Mouse (Mus musculus) T-helper 1 cell (primary cell): ENCODE data around the gene Fam98c.
"Not testable (repeated sequence)": the region's sequence is repeated elsewhere in the genome, so short reads cannot be mapped to it uniquely, and the experiment has no call there.

Experiments used
- in situ Hi-C: fragments of 300-600 bp; cut with MboI, MseI; formaldehyde crosslinking; loops from one replicate; pipeline ENCODE4 v1.15.1; 2025; ENCODE audit warnings: high pct_unique_total_duplicates

The Fam98c gene

DNA sequence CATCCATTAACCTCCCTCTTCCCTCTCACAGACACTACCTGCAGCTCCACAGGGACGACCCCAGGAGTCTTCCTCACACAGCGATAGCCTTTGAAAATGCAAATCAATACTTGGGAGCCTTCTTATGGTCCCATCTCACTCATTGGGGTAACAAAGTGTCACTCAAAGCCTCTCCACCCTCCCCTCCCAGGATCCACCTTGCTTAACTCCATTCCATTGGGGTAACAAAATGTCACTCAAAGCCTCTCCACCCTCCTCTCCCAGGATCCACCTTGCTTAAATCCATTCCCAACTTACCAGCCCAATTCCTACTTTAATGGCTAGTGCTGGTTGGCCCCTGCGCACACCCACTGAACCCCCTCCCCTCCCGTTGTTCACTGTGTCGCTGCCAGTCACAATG, 2.2 kb upstream of the Fam98c start:
- in situ Hi-C loops: no loop called here

DNA sequence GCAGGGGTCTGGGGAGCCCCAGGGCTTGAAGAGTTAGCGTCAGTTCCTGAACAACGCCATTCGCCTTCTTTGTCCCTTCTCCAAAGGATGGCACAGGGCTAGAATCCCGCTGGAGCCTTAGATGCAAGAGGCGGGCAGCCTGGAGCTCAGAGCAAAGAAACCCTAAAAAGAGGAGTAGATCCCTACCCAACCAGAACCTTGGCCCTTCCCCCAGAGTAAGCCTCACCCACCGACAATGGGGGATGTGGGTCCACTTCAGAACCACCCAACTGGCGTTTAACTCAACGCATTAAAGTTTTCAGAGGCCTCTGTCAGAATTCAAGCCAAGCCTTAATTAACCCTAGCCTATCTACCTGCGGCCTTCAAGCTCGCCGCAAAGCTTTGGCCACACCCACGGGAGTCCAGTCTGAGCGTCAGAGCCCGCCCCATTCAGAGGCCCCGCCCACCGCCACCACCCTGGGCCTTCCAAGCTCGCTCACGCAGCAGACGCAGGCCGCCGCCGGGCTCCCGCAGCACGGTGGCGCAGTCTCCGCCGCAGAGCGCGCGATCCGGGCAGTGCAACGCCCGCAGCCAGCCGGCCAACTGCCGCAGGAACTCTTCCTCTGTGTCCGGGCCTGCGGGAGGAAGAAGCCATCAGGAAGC, 717 bp downstream of the Fam98c start:
- in situ Hi-C loops: no loop called here

- in situ Hi-C loops: no loop called here
Measured at GRCm38 (mm10) chr7:29154018-29154720, 1.9 kb downstream of the Fam98c start.

GRCm38 (mm10) chr7:29151486-29151885, 4.5 kb downstream of the Fam98c start:
- in situ Hi-C loops: no loop called here

DNA sequence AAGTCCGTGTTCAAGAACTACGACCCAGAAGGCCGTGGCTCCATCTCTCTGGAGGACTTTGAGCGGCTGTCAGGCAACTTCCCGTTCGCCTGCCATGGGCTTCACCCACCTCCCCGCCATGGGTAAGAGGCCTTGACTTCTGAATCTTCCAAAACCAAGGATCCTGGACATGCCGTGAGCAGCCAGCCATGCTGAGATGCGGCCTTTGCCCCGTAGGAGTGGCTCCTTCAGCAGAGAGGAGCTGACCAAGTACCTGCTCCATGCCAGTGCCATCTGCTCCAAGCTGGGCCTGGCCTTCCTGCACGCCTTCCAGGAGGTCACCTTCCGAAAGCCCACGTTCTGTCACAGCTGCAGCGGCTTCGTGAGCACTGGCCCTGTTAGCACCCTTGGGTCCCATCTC, 7.3 kb downstream of the Fam98c start:
- in situ Hi-C loops: no loop called here

GRCm38 (mm10) chr7:29146625-29147367, 9.2 kb downstream of the Fam98c start:
- in situ Hi-C loops: no loop called here

DNA sequence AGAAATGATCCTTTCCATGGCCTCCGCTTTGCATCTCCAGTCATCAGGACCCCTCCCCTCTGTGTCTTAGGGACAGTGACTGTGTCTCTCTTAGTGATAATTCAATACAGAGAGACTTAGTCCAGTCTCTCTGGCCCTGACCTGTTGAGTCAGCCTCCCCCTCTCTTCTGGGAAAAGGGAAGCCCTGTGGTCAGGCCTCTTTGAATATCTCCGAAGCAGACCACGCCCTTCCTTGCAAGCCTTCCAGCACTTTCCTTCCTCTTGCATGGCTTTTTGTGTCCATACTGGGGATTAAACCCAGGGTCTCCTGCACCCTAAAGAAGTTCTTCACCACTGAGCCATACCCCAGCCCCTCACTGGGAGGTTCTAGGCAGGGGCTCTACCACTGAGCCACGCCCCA, 12.0 kb downstream of the Fam98c start:
- in situ Hi-C loops: no loop called here

DNA sequence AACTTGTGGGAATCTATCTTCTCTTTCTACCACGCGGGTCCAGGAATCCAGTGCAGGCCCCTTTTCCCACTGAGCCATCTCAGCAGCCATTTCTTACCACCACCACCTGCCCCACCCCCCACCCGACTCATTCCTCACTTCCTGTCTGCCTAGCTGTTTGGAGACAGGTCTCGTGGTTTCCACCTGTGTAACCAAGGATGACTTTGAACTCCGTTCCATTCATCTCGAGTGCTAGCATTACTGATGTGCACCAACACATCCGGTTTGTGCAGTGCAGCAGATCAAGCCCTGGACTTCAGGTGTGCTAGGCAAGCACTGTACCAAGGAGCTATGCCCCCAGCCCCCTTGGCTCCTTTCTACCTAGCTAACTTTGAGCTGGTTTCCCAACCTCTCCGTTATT, 14.6 kb downstream of the Fam98c start:
- in situ Hi-C loops: no loop called here

- in situ Hi-C loops: not testable (repeated sequence)
Measured at GRCm38 (mm10) chr7:29139237-29139636, 16.8 kb downstream of the Fam98c start.

DNA sequence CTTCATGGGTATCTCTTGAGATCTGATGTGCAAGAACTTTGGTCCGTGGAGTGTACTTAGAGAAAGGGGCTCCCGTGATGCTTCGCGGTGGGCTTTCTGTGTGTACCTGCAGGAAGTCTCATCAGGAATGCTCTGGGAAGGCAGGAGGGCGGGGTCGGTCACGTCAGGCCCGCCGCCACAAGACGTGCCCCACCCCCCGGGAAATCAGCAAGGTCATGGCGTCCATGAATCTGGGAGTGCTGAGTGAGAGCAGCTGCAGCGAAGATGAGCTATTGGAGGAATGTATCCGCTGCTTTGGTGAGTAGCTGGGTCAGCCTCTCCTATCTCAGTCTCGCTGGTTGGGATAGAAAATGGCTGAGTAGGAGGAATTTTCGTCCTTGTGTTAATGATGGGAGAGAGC, 18.6 kb downstream of the Fam98c start:
- in situ Hi-C loops: no loop called here

GRCm38 (mm10) chr7:29134693-29135386, 21.2 kb downstream of the Fam98c start, which contains the start of gene Rasgrp4:
Rasgrp4 (plus strand) TSS chr7:29134851.
- in situ Hi-C loops: no loop called here

DNA sequence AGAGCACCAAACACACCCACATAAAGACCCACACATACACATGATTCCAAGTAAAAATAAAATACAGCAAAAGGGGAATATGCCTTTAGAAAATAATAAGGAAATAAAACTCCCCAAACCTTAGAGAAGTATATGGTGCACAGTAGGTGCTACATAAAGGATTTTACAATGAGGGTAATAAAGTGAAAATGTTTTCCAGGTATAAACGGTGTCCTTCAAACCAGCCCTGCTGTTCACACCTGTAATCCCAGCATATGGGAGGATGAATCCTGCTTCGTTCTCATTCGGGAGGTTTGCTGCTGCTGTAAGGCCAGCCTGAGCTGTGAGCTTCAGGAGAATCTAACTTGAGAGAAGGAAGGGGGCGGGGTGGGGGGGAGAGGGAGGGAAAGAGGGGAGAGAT, 21.8 kb downstream of the Fam98c start:
- in situ Hi-C loops: no loop called here

DNA sequence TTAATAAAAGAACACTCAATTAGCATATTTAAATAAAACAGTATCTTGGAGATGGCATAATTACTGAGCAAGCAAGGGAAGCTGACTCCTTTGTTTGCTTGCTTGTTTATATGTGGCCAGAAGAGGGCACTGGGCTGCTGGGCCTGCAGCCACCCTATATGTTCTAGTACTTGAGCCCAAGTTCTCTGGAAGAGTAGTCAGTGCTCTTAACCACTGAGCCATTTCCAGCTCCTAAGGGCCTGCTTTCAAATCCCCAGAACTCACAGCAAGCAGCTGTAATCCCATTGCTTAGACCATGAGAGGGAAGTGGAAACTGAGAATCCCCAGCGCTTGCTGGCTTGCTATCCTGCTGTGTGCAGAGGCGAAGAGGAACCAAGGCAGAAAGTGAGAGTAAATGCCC, 27.3 kb downstream of the Fam98c start:
- in situ Hi-C loops: no loop called here

GRCm38 (mm10) chr7:29126173-29126915, 29.7 kb downstream of the Fam98c start:
- in situ Hi-C loops: no loop called here

DNA sequence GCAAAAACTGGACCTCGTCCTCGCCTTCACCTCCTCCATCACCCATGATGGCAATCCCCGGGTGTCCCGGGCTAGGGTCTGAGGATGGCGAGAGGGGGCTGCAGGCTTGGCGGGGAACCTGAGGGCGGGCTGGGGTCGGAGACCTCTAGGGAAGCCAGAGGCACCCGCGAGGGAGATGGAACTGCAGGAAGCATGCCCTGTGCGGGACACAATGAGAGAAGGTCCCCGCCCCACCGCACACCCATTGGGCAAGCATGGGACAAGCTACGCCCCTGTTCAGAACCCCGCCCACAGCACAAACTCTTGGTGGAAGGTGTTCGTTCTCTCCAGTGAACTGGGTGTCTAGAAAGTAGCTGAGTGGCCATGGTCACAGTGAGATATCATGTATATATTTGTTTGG, 31.1 kb downstream of the Fam98c start, which contains the start of gene Ryr1:
Gene Ryr1, minus strand, starts transcription at position 210 of the 400 bp plus-strand sequence.
- in situ Hi-C loops: no loop called here

DNA sequence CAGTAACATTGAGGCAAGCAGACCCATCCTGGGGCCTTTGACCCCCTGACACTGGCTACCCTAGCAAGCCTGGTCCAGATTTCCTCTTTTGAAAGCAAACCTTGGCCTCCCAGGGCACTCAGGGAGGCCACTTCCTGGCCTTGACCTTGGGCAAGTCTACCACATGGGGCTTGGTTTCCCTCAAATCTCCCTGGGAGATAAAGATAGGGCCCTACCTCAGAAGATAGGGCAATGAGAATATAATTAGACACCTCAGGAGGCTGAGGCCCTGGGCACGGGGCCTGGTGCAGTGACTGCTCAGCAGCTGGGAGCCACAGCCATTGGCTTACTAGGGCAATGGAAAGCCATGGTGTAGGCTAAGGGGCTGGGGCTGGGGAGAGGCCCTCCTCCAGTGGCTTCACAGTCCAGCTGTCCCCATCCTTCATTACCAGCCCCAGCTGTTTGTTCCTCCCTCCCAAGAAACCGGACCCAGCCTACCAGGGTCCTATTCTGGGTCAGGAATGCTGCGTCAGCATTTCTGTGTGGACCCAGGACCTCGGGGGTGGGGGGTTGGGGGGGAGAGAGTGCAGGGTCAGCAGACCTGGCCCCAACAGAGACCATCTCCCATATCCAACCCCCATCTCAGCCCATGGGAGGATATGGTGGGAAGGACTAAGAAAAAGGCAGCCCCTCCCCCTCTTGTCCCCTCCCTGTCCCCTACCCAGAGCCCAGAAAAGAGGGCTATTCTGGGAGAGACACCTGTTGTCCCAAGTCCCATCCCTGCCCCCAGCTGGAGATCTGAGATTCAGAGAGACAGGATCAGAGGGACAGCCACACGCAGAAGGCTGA, 32.3 kb downstream of the Fam98c start:
- in situ Hi-C loops: no loop called here

- in situ Hi-C loops: no loop called here
Measured at GRCm38 (mm10) chr7:29122821-29123220, 33.2 kb downstream of the Fam98c start.

GRCm38 (mm10) chr7:29119526-29119925, 36.5 kb downstream of the Fam98c start:
- in situ Hi-C loops: no loop called here

DNA sequence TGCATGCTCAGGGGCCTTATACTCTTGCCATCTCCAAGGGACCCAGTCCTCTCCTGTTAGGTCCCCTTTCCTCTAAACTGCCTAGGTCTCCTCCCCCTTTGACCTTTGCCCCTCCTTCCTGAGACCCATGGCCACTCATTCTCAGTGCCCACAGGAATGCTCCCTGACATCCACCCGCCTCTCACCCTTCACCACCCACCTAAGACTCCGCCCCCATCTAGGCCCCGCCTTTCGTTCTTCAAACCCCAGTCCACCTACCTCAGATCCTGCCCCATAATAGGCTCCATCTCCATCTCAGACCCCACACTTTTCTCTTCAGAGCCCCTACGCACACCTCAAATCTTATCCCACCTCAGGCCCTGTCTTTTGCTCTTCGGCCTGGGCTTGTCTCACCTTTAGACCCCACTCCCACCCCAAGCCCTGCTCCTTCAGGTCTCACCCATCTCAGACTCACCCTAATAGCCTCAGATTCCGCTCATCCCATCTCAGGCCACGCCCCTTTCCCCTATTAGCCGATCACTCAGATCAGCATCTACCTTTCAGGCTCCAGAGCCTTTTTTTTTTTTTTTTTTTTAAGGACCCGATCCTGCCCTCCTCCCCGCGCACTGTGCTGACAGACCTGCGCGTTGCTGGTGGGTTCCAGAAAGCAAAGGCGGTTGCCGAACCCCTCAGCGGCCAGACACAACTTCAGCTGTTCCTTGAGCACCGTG, 37.7 kb downstream of the Fam98c start:
- in situ Hi-C loops: no loop called here
